Mouse (Mus musculus) neural tube, embryonic 12.5 days (tissue): ENCODE data around the gene Smim12. TPM values are rescaled to one million over a fixed set of nuclear protein-coding genes. Genes with fewer than 3 reads are reported as not detected.

ENCODE experiments used
- ATAC-seq: fragments of 200-750 bp; cut with Nextera tagmentation; 2 replicates; pipeline ENCODE4 v1.8.0; 2017; ENCODE audit warnings: low read depth, mild to moderate bottlenecking, moderate TSS enrichment, moderate library complexity; ENCODE audit not compliant: low FRiP score
- H3K27ac ChIP-seq: fragments of 300-500 bp; sonication (generic); 2 replicates; pipeline ENCODE4 v1.5.1; 2016
- H3K27me3 ChIP-seq: fragments of 300-500 bp; sonication (generic); replicated peaks from 2 replicates; pipeline ENCODE4 v1.6.1; 2016; ENCODE audit warnings: mild to moderate bottlenecking
- H3K36me3 ChIP-seq: fragments of 300-500 bp; sonication (generic); 2 replicates; pipeline ENCODE4 v1.6.1; 2016; ENCODE audit warnings: mild to moderate bottlenecking
- H3K4me1 ChIP-seq: fragments of 300-500 bp; sonication (generic); 2 replicates; pipeline ENCODE4 v1.6.1; 2016
- H3K4me2 ChIP-seq: fragments of 300-500 bp; sonication (generic); replicated peaks from 2 replicates; pipeline ENCODE4 v1.6.1; 2016; ENCODE audit warnings: mild to moderate bottlenecking
- H3K4me3 ChIP-seq: fragments of 300-500 bp; sonication (generic); 2 replicates; pipeline ENCODE4 v1.5.1; 2016
- H3K9ac ChIP-seq: fragments of 300-500 bp; sonication (generic); 2 replicates; pipeline ENCODE4 v1.6.1; 2016; ENCODE audit warnings: mild to moderate bottlenecking
- H3K9me3 ChIP-seq: fragments of 300-500 bp; sonication (generic); 2 replicates; pipeline ENCODE4 v1.6.1; 2016; ENCODE audit warnings: mild to moderate bottlenecking
- WGBS: fragments of 180-500 bp; shearing (Covaris S2); methylation state at CpG from one replicate; pipeline ENCODE4 v1.1.7; 2016; 5-methylcytosine and 5-hydroxymethylcytosine counted together
- polyA plus RNA-seq: library from polyadenylated mRNA; unstranded; fragments of >200 nt; fragmentation: Nextera tagmentation; extraction: Ambion mirVana; gene quantifications from 2 replicates; pipeline ENCODE4 v1.2.1, GENCODE M21; 2016

The Smim12 gene
- 52.2 and 58.3 TPM in 2 replicates for polyA plus RNA-seq

DNA sequence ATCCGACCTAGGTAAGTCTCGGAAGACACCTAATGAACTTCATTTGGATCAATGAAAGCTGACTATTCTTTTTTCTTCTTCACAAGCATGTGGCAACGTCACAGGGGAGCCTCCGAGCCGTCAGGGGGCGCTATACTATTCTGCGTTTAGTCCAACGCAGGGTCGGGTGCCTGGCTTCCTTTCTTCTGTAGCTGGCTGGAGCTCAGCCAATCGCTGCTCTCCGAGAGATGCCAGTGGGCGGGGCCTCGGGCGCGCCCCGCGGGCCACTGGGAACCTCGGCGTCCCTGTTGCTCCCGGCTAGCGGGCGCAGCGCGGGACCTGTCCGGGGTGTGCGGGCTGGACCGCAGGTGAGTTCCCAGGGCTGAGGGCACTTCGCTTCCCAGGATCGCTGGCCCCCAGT, at the start of gene Smim12:
TSS of gene Smim12 (plus strand) at position 233 of the 400 bp plus-strand sequence.
- peak; percentile 94 for ATAC-seq
- H3K27me3 ChIP-seq: no peaks in the 10 kb centered on the region
- peak within 1 kb of the TSS; percentile 99 for H3K4me2 ChIP-seq
- peak within 1 kb of the TSS; percentile 84 for H3K9ac ChIP-seq
- H3K36me3 ChIP-seq: peaks cover 20% of the 10 kb centered on the region
- peak within 1 kb of the TSS; percentile 89 for H3K4me3 ChIP-seq
- H3K27ac ChIP-seq: no peak within 1 kb of the TSS
- H3K9me3 ChIP-seq: no peaks in the 10 kb centered on the region
- under 1% methylated on average over 29 of the region's 29 CpGs for whole genome bisulfite sequencing
- H3K4me1 ChIP-seq: peaks cover 11% of the 10 kb centered on the region

DNA sequence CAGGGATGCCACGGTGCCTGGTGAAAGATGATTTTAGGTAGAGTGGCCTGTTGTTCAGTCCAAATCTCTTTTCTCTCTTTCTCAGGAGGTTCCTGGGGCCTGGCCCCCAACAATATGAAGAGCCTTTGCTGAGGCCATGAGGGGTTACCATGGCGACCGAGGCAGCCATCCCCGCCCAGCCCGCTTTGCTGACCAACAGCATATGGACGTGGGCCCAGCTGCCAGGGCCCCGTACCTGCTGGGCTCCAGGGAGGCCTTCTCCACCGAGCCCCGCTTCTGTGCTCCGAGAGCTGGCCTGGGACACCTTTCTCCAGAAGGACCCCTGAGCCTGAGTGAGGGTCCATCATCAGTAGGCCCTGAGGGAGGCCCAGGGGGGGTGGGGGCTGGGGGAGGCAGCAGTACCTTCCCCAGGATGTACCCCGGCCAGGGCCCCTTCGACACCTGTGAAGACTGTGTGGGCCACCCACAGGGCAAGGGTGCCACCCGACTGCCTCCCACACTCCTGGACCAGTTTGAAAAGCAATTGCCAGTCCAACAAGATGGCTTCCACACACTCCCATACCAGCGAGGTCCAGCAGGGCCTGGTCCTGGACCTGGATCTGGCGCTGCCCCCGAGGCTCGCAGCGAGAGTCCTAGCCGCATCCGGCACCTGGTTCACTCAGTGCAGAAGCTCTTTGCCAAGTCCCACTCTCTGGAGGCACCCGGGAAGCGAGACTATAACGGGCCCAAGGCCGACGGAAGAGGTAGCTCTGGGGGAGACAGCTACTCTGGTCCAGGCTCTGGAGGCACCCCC, 48.9 kb upstream of the Smim12 start:
- no peak overlapping the region for H3K27ac ChIP-seq
- H3K4me1 ChIP-seq: peaks cover 15% of the 10 kb centered on the region
- H3K36me3 ChIP-seq: no peaks in the 10 kb centered on the region; the same call in 1 of the 2 replicates
- no peak overlapping the region for H3K4me3 ChIP-seq
- 76% methylated on average over 25 of the region's 25 CpGs for WGBS
- H3K4me2 ChIP-seq: no peak overlapping the region
- no peak for ATAC-seq
- H3K9me3 ChIP-seq: no peaks in the 10 kb centered on the region
- H3K27me3 ChIP-seq: no peaks in the 10 kb centered on the region
- H3K9ac ChIP-seq: no peak overlapping the region

GRCm38 (mm10) chr4:127198609-127199008, 45.0 kb upstream of the Smim12 start:
- 27% methylated on average over 6 of the region's 6 CpGs for WGBS
- no peak overlapping the region for H3K27ac ChIP-seq
- no peak overlapping the region for H3K4me2 ChIP-seq

GRCm38 (mm10) chr4:127199406-127199805, 44.2 kb upstream of the Smim12 start:
- H3K4me1 ChIP-seq: peaks cover 13% of the 10 kb centered on the region
- H3K4me2 ChIP-seq: no peak overlapping the region
- WGBS: 70% methylated on average over 12 of the region's 12 CpGs
- H3K27ac ChIP-seq: no peak overlapping the region
- H3K27me3 ChIP-seq: no peaks in the 10 kb centered on the region
- no peak overlapping the region for H3K9ac ChIP-seq
- H3K9me3 ChIP-seq: no peaks in the 10 kb centered on the region
- no peak for ATAC-seq
- H3K4me3 ChIP-seq: no peak overlapping the region
- no peaks in the 10 kb centered on the region; the same call in 1 of the 2 replicates for H3K36me3 ChIP-seq

More at GRCm38 (mm10) chr4:127198609-127199008, 45.0 kb upstream of the Smim12 start:
- ATAC-seq: no peak
- no peaks in the 10 kb centered on the region for H3K9me3 ChIP-seq
- no peak overlapping the region for H3K9ac ChIP-seq
- no peaks in the 10 kb centered on the region; the same call in 1 of the 2 replicates for H3K36me3 ChIP-seq
- H3K4me3 ChIP-seq: no peak overlapping the region
- peaks cover 21% of the 10 kb centered on the region for H3K4me1 ChIP-seq
- H3K27me3 ChIP-seq: no peaks in the 10 kb centered on the region

GRCm38 (mm10) chr4:127200164-127200722, 43.3 kb upstream of the Smim12 start:
- Histone ChIP-seq H3K9me3 (no peaks in the 10 kb centered on the region), H3K9ac (no peak overlapping the region), H3K27me3 (no peaks in the 10 kb centered on the region), H3K27ac (no peak overlapping the region), H3K4me1 (peaks cover 9% of the 10 kb centered on the region), H3K36me3 (no peaks in the 10 kb centered on the region), H3K4me3 (no peak overlapping the region), H3K4me2 (no peak overlapping the region)
- WGBS: 91% methylated on average over 12 of the region's 12 CpGs
- ATAC-seq: no peak

DNA sequence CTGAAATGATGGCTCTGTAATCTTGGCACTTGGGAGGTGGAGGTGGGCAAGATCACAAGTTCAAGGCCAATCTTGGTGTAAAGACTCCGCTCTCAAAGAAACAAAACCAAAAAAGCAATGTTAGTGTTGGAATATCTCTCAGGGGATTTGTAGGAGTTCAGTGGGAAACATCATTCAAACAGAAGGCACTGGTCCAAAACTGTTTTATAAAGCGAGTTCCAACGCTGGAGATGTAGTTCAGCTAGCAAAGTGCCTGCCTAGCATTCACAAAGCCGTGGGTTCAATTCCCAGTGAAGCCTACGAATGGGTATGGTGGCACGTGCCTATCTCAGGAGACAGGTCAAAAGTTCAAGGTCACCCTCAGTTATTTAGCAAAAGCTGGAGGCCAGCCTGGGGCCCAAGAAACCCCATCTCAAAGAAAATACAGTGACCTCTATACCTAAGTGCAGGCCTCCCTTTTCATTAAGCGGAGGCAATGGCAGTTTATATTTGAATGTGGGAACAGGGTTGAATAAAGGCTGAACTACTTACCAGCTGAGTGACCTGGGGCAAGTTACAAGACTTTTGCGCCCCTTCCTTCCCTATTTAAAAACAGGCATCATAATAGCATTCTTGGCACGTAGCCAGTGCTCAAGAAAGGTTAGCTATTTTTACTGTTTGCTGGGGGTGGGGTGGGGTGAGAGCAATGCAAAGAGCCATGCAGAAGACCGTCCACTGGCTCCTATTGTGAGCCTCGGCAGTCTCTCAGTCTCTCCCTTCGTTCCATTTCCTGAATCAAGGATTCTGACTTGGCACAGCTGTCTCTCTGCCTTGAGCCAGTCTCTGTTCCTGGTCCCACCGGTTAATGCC, 42.6 kb upstream of the Smim12 start:
- Histone ChIP-seq H3K9ac (no peak overlapping the region), H3K36me3 (no peaks in the 10 kb centered on the region), H3K4me3 (no peak overlapping the region), H3K27me3 (no peaks in the 10 kb centered on the region), H3K9me3 (no peaks in the 10 kb centered on the region), H3K27ac (no peak overlapping the region), H3K4me1 (peaks cover 9% of the 10 kb centered on the region), H3K4me2 (no peak overlapping the region)
- no peak for ATAC-seq
- 68% methylated on average over 13 of the region's 13 CpGs for WGBS

GRCm38 (mm10) chr4:127203081-127203480, 40.5 kb upstream of the Smim12 start:
- Histone ChIP-seq H3K4me2 (no peak overlapping the region), H3K9me3 (no peaks in the 10 kb centered on the region), H3K4me1 (peaks cover 9% of the 10 kb centered on the region), H3K4me3 (no peak overlapping the region), H3K27ac (no peak overlapping the region), H3K9ac (no peak overlapping the region), H3K27me3 (no peaks in the 10 kb centered on the region), H3K36me3 (no peaks in the 10 kb centered on the region)
- WGBS: 82% methylated on average over 1 of the region's 1 CpGs
- ATAC-seq: no peak

DNA sequence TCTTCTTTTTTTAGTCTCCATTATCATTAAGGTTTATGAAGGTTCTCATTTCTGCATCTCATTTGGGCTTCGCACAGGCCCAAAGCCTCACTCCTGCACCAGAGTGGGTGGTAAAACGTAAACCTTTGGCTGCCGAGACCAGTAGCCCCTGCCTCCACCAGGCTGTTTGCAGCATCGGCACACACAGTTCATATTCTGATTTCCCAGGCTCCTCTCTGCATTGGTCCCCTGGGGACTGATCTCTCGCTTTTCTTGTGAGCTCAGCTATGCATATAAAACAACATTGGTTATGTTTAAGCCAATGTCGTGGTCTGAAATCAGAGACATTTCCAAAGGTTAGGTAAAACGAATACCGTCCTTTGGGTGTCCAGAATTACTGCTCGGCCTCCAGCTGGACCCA, 32.3 kb upstream of the Smim12 start:
- no peaks in the 10 kb centered on the region for H3K36me3 ChIP-seq
- no peak overlapping the region for H3K9ac ChIP-seq
- peaks cover 6% of the 10 kb centered on the region for H3K4me1 ChIP-seq
- 63% methylated on average over 9 of the region's 9 CpGs for WGBS
- H3K4me2 ChIP-seq: no peak overlapping the region
- ATAC-seq: no peak
- peaks cover 17% of the 10 kb centered on the region for H3K27me3 ChIP-seq
- H3K9me3 ChIP-seq: no peaks in the 10 kb centered on the region
- H3K4me3 ChIP-seq: no peak overlapping the region
- H3K27ac ChIP-seq: no peak overlapping the region

DNA sequence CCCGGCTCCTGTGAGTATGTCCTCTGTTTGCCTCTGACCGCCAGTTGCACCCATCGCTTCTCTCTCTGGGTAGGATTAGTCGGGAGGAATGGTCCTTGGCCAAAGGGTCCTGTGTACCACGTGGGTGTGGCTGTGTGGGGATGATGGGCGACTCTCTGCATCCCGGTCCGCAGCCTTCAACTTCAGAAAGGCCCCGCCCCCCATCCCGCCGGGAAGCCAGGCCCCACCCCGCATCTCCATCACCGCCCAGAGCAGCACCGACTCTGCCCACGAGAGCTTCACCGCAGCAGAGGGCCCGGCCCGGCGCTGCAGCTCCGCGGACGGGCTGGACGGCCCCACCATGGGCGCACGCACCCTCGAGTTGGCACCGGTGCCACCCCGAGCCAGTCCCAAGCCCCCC, 29.1 kb upstream of the Smim12 start:
- H3K9me3 ChIP-seq: no peaks in the 10 kb centered on the region
- peak; percentile 21; the same call in 1 of the 2 replicates for ATAC-seq
- WGBS: 16% methylated on average over 28 of the region's 28 CpGs
- no peak overlapping the region for H3K9ac ChIP-seq
- no peak overlapping the region for H3K27ac ChIP-seq
- H3K4me3 ChIP-seq: peak overlapping the region; percentile 21; the same call in 1 of the 2 replicates
- H3K36me3 ChIP-seq: no peaks in the 10 kb centered on the region
- peaks cover 6% of the 10 kb centered on the region for H3K4me1 ChIP-seq
- peak overlapping the region; percentile 47 for H3K4me2 ChIP-seq
- H3K27me3 ChIP-seq: peaks cover 17% of the 10 kb centered on the region

- H3K36me3 ChIP-seq: no peaks in the 10 kb centered on the region
- WGBS: 63% methylated on average over 11 of the region's 11 CpGs
- ATAC-seq: no peak
- no peak overlapping the region for H3K4me3 ChIP-seq
- H3K4me1 ChIP-seq: peaks cover 6% of the 10 kb centered on the region
- no peaks in the 10 kb centered on the region for H3K9me3 ChIP-seq
- peaks cover 17% of the 10 kb centered on the region for H3K27me3 ChIP-seq
- no peak overlapping the region for H3K27ac ChIP-seq
- H3K4me2 ChIP-seq: no peak overlapping the region; the same call in 1 of the 2 replicates
- H3K9ac ChIP-seq: no peak overlapping the region
Observed at GRCm38 (mm10) chr4:127215103-127215502, 28.5 kb upstream of the Smim12 start.

- no peak for ATAC-seq
- WGBS: 80% methylated on average over 5 of the region's 9 CpGs
- Histone ChIP-seq H3K4me3 (no peak overlapping the region), H3K36me3 (no peaks in the 10 kb centered on the region), H3K4me2 (no peak overlapping the region), H3K9ac (no peak overlapping the region), H3K9me3 (no peaks in the 10 kb centered on the region), H3K4me1 (peaks cover 6% of the 10 kb centered on the region), H3K27ac (no peak overlapping the region), H3K27me3 (peaks cover 17% of the 10 kb centered on the region)
Observed at GRCm38 (mm10) chr4:127215799-127216198, 27.8 kb upstream of the Smim12 start.

DNA sequence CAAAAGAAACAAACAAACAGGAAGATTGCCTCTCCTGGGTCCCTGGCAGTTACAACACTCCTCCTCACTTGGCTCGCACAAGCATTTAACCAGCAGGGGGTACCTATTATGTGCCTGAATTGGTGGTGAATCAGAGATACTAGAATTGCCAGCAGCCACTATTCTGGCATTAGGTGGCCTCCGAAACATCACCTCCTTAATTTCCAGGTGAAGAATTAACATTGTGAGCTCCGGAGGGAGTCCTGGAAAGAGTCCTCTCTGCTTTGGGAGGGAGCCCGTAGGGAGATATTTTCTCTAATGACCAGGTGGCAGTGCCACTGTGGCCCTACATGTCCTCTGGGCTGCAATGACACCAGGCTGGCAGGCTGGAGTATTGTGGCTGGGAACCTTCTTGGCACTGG, 27.3 kb upstream of the Smim12 start:
- Histone ChIP-seq H3K4me2 (no peak overlapping the region), H3K36me3 (no peaks in the 10 kb centered on the region), H3K27ac (no peak overlapping the region), H3K9ac (no peak overlapping the region), H3K4me3 (no peak overlapping the region), H3K4me1 (peaks cover 6% of the 10 kb centered on the region), H3K9me3 (no peaks in the 10 kb centered on the region), H3K27me3 (peaks cover 17% of the 10 kb centered on the region)
- ATAC-seq: no peak
- WGBS: 62% methylated on average over 4 of the region's 4 CpGs
